Mouse (Mus musculus) urinary bladder, adult 18-20 months (tissue): ENCODE data around the gene Ece1.

ENCODE experiments used
- DNase-seq, 2 experiments: peaks; one replicate each; pipeline ENCODE4 v3.0.0; 2022; ENCODE audit warnings: low spot score in 2 of 2, mixed read lengths in 2 of 2

Ece1 gene

DNA sequence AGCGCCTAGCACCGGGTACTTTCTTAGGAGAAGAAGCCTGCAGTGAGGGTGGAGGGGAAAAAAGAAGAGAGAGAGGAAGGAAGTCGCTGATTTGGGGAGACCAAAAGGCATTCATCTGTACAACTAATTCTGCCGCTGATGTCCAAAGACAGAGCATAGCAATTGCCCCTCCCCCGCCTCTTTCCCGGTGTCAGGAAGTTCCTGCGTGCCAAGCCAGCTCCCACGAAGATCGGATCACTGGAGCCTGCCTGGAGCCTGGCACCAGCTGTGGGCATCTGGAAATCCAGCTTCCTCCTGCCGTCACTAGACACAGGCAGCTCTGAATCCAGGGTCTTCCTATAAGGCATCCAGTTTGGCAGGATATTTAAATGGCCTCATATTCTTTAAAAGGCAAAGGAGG, 122.2 kb downstream of the Ece1 start:
- no peak for DNase-seq

DNA sequence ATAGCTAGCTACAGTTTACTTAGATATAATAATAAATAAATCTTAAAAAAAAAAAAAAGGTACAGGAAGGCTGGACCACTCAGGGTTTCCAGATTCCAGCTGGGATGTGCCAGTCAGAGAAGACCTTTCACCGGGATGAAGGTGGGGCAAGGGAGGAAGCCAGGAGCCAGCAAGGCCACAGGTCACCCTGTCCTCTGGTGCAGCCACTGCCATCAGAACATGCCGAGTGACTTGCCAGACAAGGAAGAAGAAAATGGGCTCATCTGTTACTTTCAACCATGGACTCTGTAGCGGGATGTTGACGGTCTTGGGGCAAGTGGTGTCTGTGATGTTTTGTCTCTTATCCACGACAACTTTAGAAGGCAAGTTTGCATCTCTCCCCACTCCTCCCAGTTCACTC, 122.7 kb downstream of the Ece1 start:
- DNase-seq: no peak

DNA sequence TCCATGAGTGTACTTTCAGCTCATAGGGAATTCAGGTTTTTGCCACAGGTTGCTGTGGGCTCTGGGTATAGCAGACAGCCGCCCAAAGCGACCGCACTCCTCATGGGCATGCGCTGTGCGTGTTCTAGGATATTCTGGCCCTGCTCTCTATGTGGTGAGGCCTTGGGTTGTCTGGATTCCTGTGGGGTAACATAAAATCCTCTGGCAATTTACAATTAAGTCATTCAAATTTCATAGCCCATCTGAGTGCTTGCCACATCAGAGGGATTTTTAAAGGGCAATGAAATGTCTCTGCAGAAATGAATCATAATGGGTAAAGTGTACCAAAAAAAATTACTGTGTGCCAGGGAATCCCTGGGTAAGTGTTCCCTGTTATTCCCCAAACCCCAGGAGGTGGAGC, 127.4 kb downstream of the Ece1 start:
- DNase-seq: no peak

DNA sequence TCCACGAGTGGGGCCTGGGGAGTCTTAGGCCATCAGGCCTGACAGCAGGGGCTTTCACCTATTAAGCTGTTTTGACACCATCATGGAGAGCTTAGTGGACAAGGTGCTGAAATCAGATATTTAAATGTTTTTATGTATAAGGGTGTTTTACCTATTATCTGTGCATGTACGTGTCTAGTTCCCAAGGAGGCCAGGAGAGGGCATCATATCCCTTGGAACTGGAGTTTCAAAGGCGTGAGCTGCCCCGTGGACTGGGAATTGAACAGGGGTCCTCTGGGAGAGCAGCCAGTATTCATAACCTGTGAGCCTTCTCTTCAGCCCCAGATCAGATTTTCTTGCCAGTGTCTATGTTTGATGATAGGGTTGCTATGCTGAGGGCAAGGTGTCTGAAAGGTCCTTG, 128.4 kb downstream of the Ece1 start:
- no peak for DNase-seq

DNA sequence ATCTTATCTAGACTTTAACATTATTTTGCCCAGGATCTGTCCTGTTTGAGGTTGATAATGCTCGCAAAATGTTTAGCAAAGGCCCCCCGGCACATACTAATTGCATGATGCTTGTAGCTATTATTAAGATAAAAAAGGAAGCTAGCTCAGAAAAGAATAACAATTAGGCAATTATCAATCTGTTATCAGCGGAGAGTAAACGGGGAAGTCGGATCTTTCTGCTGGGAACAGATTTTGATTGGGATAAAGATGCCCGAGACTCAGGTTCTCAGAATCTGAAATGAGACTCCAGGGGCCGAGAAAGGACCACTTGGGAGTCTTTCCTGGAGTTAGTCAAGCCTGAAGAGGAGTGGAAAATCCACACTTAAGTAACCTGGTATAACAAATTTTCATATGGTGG, 129.2 kb downstream of the Ece1 start:
- DNase-seq: no peak

DNA sequence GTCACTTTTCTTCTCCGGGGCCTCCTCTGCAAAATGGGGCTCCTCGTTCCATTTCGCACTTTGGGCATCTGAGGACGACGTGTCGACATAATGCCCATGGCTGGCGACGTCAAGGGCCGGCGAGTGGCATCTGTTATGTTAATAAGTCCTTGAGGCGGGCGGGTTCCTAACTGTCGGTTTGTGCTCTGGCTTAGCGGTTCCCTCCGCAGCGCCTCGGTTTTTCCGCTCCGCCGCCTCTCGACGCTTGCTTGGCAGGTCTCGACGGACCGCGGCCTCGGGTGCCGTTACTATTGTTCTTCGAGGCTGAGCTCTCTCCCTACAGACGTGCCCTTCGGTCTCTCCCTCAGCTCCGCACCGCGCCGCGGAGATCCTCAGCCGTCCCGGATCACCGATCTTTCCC, 130.9 kb downstream of the Ece1 start, which contains the start of gene Eif4g3:
Gene Eif4g3 (plus strand): TSS at position 133 of the 400 bp plus-strand sequence.
- DNase-seq: no peak

DNA sequence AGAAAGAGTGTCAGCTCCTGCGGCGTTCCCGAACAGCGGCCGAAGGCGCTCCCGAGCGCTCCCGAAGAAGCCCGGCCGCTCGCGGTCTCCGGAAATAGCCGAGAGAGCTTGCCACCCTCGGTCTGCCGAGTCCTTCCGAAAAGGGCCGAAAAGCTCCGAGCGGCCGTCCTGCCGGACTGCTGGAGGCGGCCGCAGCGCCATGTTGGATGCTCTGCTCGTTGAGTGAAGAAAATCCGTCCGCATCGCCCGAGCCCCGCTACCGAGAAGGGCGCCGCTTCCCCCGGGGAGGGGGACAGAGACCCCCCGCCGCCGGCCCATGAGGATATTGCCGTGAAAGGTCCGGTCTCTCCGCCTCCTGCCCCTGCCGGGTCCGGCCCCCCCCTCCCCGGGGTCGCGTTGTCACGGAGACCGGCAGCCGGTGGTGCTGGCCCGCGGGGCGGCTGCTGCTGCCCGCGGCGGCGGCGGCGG, 131.3 kb downstream of the Ece1 start:
- peak; percentile 99 to 100 for DNase-seq

DNA sequence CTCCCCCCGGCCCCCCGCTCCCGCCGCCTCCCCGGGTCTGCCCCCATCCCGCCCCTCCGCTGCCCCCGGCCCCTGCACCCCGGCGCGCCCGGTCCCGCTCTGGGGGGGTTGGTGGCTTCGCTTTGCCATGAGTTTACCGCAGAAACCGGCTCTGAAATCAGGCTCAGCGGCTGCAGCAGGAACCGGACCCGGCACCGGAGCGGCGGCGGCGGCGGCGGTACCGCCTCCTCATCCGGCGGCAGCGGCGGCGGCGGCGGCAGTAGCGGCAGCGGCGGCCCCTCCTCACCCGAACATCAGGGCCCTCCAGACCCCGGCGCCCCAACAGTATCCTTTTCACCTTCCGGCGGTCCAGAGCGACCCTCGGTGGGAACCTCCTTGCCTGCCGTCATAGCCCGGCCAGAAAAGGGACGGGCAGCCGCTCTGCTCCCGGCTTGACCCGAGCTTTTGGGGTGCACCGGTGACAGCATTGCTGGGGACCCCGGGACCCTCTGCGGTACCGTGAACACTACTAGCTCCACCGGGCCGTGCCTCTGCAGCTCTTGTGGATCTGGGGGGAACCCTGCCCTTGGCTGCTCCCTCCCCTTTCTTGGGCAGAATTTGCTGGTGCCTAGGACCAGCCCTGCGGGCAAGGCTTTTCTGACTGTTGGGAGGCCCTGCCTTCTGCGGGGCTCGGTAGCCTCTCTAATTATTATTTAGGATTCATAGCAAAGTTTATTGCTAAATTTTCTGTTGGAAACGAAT, 132.0 kb downstream of the Ece1 start:
- peak; percentile 10 to 61 for DNase-seq

DNA sequence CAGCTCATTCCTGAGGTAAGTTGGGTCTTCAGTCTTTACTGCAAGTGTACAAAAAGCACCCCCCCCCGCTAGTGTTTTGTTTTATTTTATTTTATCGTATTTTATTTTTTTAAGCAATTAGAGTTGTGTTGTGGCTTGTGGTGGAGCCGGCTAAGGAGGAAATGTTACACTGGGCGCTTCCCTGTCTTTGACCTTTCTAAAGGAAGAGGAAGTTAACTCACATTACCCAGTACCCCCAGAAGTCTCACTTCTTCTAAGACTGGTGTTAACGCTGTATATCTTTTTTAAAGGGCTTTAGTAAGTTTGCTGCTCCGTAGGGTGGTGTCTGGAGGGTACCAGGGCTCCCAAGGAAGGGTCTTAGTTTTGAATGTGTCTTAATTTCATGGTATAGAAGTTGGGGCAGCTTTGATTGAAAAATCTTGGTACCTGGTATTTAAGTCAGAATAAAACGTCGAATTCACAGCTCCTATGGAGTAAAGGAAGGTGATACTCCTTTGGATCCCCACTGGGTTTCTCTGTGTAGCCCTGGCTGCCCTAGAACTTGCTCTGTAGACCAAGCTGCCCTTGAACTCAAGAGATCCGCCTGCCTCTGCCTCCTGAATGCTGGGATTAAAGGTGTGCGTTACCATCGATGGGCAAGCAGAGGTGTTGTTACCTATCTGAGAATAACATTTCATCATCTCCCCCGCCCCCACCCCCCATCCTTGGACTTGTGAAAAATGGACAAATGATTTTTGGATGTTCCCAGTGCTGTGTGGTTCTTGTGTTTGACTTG, 132.7 kb downstream of the Ece1 start:
- DNase-seq: no peak

DNA sequence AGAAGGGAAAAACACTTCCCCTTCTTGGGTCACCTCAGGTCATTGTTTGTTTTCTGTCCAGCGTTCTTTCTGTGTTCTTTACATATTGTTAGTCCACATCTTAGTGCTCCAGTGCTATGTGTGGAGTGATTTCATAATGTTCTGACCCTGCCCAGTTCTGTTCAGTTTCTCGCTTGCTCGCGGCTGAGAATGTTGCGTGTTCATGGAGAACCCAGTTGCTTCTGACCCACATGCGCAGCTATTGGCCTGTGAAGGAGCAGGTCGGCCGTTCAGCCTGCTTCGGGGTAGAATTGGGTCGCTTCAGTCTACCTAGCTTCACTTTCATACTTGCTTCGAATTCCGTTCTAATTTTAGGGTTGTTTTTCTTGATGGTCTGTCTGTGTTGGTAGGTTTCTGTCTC, 133.4 kb downstream of the Ece1 start:
- DNase-seq: peak in 1 of 2 experiments; percentile 6

DNA sequence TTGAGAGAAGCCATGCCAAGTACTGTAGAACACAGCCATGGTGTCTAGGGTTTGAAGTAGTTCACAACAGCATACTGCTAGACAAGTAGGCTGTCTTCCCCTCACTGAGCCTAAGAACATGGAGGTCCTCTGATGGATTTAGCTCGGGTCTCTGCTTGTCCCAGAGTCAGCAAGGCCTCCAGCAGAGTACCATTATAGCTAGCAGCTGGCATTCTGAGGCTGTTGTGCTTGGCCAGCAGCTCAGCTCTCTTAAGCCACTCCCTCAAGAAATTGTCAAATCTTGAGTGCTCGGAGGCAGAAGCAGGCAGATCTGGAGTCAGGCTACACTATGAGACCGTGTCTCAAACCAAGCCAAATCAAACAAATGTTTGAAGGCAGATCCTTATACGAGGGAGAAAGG, 136.2 kb downstream of the Ece1 start:
- no peak for DNase-seq

DNA sequence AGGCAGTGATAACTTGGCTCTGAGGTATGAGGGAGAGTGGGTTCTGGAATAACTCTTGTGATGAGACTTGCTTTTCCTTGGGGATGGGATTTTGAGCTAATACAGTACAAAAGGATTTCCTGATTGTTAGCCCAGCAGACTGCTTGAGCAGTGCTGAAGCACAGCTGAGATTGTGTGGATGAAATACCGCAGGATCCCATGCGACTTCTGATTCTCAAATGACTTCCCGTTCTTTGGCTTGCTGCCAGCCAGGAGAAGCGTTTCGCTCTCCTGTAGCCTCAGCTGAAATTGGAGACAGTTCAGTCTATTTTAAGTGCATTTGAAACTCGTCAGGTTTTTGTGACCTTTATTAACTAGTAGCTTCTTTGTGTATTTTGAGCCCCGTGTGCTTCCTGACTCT, 138.6 kb downstream of the Ece1 start:
- no peak for DNase-seq

DNA sequence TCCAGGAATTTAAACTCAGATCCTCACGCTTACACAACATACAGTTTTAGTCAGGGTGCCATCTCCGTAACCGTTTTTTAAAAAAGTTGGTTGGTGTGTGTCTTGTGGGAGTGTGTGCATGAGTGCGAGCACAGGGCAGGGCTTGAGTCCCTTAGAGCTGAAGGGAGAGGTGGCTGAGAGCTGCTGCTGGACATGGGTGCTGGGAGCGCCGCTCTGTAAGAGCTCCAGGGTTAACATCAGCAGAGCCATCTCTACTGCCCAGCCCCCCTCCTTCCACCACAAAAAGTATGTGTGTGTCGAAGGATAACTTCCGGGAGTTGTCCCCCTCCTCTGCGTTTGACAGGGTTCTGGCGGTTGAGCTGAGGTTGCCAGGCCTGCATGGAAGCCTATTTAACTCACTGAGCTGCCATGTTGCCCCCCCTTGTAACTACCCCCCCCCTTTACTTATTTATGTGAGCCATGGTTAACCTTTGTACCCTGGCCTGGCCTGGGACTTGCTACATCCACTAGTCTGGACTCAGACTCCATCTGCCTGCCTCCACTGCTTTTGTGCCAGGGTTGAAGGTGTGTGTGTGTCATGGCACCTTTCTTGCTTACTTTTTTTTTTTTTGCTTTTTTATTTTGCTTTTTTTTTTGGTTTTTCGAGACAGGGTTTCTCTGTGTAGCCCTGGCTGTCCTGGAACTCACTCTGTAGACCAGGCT, 142.0 kb downstream of the Ece1 start:
- no peak for DNase-seq

DNA sequence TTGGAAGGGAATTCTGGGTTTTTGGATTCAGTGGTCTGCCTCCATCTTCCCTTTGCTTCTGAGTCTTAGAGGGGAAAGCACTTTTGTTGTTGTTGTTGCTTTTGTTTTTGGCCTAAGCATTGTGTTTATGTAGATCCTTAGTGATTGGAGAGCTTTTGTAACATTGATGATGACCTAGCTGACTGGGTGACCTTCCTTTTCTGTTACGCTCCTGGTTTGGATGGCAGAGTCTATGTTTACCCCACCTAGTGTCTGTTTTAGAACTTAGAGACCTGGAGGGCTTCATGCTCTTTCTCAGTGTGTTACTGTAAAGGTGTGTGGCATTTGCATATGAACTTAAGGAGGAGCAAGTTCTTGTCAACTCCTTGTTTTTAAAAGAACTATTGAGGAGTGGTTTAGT, 143.7 kb downstream of the Ece1 start:
- no peak for DNase-seq

DNA sequence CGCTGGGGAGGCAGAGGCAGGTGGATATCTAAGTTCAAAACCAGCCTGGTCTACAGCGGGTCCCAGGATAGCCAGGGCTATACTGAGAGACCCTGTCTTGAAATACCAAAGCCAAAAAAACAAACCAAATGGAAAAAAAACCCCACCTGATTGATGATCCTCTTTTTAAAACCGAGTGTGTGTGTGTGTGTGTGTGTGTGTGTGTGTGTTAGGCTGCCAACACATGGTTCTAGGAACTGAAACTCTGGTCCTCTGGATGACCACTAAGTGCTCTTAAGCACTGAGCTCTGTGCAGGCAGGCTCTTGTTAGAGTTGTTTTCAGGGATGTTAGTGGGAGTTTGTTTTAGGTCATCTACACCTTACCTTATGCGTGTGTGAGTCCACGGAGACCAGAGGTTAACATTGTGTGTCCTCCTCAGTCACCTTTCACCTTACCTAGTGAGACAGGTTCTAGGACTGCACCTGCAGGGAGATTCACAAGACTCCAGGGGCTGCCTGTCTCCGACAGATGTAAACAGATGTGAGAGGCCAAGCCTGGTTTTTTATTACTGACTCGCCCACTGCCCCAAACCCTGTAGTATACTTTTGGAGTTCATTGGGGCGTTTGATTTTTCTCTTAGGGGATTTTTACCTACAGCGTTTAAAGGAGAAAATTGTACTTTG, 145.0 kb downstream of the Ece1 start:
- DNase-seq: no peak

DNA sequence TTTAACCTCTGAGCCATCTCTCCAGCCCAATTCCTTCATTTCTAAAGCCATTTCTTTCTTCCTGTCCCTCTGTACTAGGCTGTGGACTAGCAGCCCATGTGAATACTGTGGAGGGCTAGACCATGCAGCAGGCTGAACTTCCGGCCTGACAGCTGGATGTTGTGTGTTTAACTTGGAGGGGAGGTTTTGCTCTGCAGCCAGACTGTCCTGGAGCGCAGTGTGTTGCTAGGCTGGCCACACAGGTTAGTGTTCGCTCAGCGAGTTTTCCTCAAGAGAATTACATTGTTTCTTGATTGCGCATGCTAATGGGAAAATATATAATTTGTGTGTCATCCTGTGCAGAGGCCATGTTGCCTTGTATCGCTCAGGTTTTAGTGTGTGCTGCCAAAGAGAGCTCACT, 146.6 kb downstream of the Ece1 start:
- no peak for DNase-seq

DNA sequence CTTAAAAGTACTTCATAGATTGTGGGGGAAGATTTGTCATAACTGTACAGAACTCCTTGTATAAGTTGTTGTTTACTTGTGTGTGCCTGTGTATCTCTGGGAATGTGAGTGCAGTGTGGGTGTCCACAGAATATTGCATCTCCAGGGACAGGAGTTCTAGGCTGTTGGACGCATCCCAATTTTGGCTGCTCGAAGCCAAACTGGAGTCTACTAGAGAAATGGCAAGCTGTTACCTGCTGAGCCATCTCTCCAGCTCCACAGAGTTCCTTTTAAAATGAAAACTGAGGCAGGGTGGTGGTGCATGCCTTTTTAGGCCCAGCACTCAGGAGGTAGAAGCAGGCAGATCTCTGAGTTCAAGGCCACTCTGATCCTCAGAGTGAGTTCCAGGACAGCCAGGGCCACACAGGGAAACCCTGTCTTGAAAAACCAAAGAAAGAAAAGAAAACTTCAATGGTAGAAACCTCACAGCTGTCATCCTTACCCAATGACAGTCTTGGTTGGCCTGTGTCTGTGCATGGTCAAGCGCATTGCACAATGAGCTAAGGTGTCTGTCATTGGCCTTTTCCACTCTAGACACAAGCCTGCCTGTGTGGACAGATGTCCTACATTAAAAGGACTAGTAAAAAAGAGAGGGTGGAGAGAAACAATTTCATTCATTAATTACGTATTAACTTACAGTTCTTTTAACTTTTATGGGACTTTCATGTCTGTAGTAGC, 147.9 kb downstream of the Ece1 start:
- DNase-seq: no peak

DNA sequence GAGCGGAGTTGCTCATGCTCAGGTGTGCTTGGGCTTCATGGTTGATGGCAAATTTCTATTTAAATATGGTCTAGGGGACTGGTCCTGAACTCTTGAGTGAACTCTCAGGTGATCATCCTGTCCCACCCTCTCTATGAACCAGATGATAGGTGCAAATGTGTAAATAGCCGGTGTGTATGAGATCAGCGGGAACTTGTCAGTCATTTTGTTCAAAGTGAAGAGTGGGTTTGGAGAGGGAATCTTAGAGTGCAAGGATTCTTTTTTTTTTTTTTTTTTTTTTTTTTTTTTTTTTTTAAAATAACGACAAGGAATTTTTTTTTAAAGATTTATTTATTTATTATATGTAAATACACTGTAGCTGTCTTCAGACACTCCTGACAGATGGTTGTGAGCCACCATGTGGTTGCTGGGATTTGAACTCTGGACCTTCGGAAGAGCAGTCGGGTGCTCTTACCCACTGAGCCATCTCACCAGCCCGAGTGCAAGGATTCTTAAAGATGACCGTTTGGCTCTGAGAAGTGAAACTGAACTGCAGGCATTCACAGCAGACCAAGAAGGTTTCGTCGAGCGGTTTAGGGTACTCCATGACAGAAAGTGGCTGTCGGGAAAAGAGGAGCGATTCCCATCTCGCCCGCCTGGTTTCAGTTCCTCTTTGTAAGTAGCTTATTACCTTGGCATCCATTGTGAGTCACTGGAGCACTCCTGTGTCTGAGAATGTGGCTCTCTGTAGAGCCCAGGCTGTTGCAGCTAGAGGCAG, 151.9 kb downstream of the Ece1 start:
- DNase-seq: no peak
